Mouse (Mus musculus): ENCODE measurements around the gene Ski.

Gene Ski

GRCm38 (mm10) chr4:155143411-155143810 is 79.0 kb downstream of the Ski start:
- ChIA-PET CTCF (interaction anchor here in 2 of 4 experiments (0.6 to 1.3 kb wide), 2 partner anchors 125 to 266 kb away, joined by 3 to 10 read pairs; no protein-coding TSS in a partner anchor), POLR2A (interaction anchor here in 3 of 4 experiments (0.9 to 2.8 kb wide), 14 partner anchors 8 to 57 kb away, joined by 3 to 12 read pairs (median 4); partner anchors contain the start of genes Morn1 (in 1 of the 3) and Rer1 (in 1 of the 3))

GRCm38 (mm10) chr4:155142836-155143235 is 79.6 kb downstream of the Ski start:
- ChIA-PET POLR2A (interaction anchor here in 1 of 4 experiments (1.2 to 2.0 kb wide), 3 partner anchors 9 to 16 kb away, joined by 4 to 7 read pairs (median 4); no protein-coding TSS in a partner anchor), CTCF (interaction anchor here in 1 of 4 experiments (1.0 kb wide), 1 partner anchor 106 kb away, joined by 3 read pairs; the partner anchor contains the start of gene Faap20)

GRCm38 (mm10) chr4:155140795-155141265 is 81.6 kb downstream of the Ski start:
- POLR2A ChIA-PET: interaction anchor here in 2 of 4 experiments (1.0 to 1.4 kb wide), 3 partner anchors 17 to 78 kb away, joined by 3 to 4 read pairs (median 3); no protein-coding TSS in a partner anchor
- CTCF ChIA-PET: interaction anchor here in 1 of 4 experiments (1.2 kb wide), 1 partner anchor 16 kb away, joined by 3 read pairs; no protein-coding TSS in a partner anchor

DNA sequence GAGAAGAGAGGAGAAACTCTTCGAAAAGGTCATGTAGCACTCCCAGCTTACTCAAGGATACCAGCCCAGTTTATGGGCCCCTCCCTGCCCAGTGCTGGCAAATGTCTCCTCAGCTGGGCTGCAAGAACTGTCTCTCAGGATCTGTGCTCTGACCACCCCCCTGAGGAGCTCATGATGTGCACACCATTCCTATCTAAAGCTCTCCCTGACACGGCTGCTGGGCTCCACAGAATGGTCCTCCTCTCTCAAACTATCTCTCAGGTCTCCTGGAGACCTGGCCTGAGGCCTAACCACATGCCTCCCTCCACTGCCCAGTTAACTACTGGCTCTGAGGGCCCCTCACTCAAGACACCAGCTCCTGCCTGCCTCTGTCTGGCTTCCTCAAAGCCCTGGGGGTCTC is 82.2 kb downstream of the Ski start:
- POLR2A ChIA-PET: interaction anchor here in 2 of 4 experiments (0.6 to 1.4 kb wide), 5 partner anchors 17 to 78 kb away, joined by 3 to 4 read pairs (median 3); no protein-coding TSS in a partner anchor
- CTCF ChIA-PET: interaction anchor here in 1 of 4 experiments (1.2 kb wide), 1 partner anchor 15 kb away, joined by 3 read pairs; no protein-coding TSS in a partner anchor

DNA sequence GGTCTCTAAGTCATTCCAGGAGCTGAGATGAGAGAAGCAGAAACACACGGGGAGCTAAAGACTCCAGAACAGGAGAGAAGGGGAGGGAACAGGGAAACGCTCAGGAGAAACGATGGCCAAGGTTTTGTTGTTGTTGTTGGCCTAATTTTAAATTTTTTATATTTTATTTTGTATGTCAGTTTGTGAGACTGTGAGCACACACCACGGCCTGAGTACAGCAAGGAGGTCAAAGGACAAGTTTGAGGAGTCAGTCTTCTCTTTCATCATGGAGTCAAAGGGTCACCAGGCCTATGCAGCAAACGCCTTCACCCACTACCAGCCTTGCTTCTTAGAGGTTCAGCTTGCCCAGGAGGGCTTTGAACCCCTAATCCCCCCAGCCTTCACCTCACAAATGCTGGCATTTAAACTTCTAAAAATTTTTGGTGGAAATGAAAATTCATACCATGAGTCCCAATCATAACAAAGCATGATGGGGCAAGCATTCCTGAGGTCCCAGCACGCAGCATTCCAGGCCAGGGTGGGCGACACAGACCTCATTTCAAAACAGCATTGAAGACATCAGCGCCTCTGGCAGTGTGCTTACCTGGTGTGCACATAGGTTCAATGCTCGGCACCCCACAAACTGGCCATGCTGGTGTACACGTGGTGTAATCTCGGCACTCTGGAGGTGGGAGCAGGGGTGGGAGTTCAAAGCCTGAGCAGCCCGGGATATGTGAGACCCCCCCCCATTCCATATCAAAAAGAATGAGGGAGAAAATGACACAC is 82.9 kb downstream of the Ski start:
- ChIA-PET CTCF (interaction anchor here in 1 of 4 experiments (1.2 kb wide), 1 partner anchor 15 kb away, joined by 3 read pairs; no protein-coding TSS in a partner anchor), POLR2A (interaction anchor here in 2 of 4 experiments (0.6 to 2.6 kb wide), 6 partner anchors 11 to 79 kb away, joined by 3 to 7 read pairs (median 3); no protein-coding TSS in a partner anchor)

GRCm38 (mm10) chr4:155138451-155138850 is 83.9 kb downstream of the Ski start:
- POLR2A ChIA-PET: interaction anchor here in 3 of 4 experiments (0.6 to 3.1 kb wide), 8 partner anchors 12 to 97 kb away, joined by 3 to 13 read pairs (median 3); no protein-coding TSS in a partner anchor
- CTCF ChIA-PET: no interaction called here

DNA sequence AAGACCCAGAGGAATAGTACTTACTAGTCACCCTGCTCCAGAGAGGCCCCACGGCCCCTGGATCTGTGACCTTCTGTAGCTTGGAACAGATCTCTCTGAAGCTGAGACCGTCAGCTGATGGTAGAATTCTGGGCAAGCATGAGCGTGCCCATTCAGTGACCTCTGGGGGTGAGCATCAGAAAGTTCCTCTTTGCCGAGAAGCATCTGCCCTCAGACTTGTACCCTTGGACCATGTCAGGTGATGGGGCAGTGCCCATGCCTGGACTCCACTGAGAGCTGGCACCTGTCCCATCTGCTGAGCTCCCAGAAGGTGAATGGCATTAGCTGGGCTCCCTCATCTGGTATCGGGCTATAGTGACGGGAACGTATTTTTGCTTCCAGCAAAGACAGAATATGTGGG is 84.5 kb downstream of the Ski start:
- ChIA-PET POLR2A (interaction anchor here (0.5 to 3.1 kb wide), 12 partner anchors 10 to 464 kb away, joined by 3 to 13 read pairs (median 3); no protein-coding TSS in a partner anchor), CTCF (interaction anchor here in 2 of 4 experiments (1.2 to 1.3 kb wide), 2 partner anchors 43 to 112 kb away, joined by 4 to 5 read pairs; partner anchors contain the start of gene Faap20 (in 1 of the 2))

DNA sequence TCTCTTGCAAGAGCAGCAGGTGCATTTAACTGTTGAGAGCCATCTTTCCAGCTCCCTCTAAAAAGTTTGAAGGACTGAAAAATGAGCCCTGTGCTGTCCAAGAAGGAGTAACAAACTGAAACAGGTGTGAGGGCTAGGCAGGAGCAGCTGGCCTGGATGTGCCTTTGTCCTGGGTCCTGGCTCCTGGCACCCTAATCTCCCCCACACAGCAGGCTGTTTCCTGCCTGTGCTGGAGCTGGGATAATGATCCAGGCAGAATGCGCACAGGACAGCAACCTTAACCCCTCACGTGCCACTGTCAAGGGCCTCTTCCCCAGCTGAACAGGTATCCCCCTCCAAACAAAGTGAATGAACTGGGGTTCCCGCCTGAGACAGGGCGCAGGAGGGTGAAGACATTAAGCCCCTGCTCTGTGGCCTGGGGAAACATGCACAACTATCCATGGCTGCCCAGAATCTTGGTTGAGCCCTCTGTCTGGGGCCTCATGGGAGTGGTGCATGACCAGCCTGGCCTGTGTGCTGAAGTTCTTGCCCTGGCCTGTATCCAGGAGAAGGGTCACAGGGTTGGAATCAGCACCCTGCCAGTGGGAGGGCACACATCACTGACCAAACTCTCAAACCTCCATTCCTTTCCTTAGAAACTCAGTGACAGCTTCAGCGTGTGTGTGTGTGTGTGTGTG is 86.3 kb downstream of the Ski start:
- CTCF ChIA-PET: no interaction called here
- POLR2A ChIA-PET: interaction anchor here in 3 of 4 experiments (0.8 to 3.1 kb wide), 12 partner anchors 8 to 87 kb away, joined by 3 to 13 read pairs (median 4); no protein-coding TSS in a partner anchor

DNA sequence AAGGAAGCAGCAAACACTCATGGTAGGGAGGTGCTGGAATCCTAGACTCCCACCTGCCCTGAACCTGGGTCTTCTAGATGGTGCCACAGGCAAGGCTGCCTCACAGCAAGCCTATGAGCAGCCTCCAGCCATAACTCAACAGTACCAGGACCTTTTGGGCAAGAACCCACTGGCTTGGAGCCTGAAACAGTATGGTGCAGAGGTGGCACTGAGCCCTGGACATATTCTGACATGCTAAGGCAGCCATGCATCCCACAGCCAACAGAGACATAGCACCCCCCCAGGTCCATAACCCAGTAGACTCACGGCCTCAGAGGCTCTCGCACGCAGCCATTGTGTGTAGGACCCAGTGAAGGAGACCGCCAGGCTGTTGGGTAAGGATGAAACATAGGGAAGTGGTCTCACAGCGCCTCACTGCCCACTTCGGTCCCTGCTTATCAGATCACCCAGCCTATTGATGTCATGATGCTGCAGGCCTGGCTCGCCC is 87.7 kb downstream of the Ski start:
- CTCF ChIA-PET: interaction anchor here in 1 of 4 experiments (0.6 kb wide), 1 partner anchor 115 kb away, joined by 3 read pairs; no protein-coding TSS in a partner anchor
- POLR2A ChIA-PET: interaction anchor here in 2 of 4 experiments (0.9 to 2.5 kb wide), 4 partner anchors 20 to 115 kb away, joined by 3 to 7 read pairs (median 4); partner anchors contain the start of gene Faap20 (in 1 of the 2)

DNA sequence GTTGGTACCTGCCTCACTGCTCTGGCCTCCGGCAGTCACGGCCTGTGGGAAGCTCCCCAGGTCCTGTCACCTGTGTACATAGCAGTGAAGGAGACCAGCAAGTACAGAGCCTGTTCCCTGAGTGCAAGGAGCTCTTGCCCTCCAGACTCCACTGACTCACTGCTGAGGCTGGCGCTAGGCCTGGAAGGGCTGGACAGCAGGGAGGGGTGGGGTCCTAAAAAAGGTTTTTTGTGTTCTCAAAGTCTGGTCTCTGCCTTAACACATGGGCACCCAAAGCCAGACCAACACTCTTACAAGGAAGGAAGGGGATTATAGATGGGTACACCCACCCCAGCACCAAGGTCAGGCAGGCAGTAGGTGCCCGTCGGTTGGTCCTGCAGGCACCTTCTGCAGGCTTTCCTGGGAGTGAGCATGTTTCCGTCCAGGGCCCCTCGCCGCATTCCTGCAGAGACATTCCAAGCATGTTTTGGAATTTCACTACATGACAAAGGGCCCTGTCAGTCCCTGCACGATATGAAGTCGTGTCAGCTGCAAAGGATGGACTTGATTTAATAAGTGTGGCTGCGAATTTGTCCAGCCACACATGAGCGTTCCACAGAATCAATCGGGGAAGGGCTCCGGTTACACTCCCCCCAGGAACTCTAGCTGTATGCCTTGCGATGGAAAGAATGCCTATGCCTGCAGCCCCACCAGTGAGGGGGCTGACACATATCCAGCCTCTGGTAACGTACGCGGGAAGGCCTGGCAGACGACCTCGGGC is 88.6 kb downstream of the Ski start:
- CTCF ChIA-PET: interaction anchor here in 2 of 4 experiments (0.9 to 1.3 kb wide), 2 partner anchors 41 to 115 kb away, joined by 3 read pairs; no protein-coding TSS in a partner anchor

DNA sequence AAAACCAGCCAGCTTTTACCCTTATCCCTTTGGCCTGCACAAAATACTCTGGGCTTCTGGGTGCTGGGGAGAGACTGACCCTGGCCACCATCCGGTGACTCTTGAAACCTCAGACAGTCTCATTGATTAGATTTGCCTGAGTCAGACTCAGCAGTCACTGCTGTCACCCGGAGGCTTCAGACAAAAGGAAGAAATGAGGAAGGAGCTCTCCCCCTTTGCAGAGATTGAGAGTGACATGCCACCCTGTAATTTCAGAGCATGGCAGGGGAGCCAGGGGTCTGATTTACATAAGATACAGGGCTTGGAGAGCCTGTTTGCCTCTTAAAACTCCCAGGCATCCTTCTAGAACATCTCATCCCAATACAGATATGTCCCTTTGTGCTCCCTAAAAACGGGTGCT is 89.2 kb downstream of the Ski start:
- CTCF ChIA-PET: interaction anchor here in 2 of 4 experiments (0.9 to 1.3 kb wide), 2 partner anchors 41 to 116 kb away, joined by 3 read pairs; no protein-coding TSS in a partner anchor
- POLR2A ChIA-PET: interaction anchor here in 2 of 4 experiments (1.0 to 2.5 kb wide), 6 partner anchors 10 to 116 kb away, joined by 3 to 7 read pairs (median 3); partner anchors contain the start of gene Faap20 (in 1 of the 2)

More for the DNA sequence above, 88.6 kb downstream of the Ski start:
- POLR2A ChIA-PET: interaction anchor here in 3 of 4 experiments (0.9 to 2.5 kb wide), 8 partner anchors 9 to 115 kb away, joined by 3 to 7 read pairs (median 3); partner anchors contain the start of gene Faap20 (in 1 of the 3)

DNA sequence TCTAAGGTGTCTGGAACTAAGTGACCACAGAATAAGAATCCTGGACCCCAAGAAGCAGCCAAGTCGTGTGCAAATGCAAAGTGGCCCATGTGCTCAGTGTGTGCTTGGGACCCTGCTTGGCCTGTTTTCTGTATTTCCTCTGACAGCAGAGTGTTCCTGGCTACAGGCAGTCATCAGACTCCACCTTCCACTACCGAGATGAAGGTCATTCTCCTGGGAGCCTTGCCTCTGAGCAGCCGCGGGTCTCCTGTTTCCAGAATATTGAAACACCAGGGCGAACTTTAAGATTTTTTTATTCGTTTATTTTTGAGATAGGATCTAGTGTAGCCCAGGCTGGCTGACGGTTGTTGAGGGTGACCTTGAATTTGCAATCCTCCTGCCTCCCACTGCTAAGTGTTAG is 91.8 kb downstream of the Ski start:
- POLR2A ChIA-PET: interaction anchor here in 2 of 4 experiments (0.7 to 1.4 kb wide), 6 partner anchors 12 to 105 kb away, joined by 3 to 4 read pairs (median 3); no protein-coding TSS in a partner anchor
- CTCF ChIA-PET: interaction anchor here in 3 of 4 experiments (0.6 to 1.5 kb wide), 5 partner anchors 10 to 1392 kb away, joined by 3 to 8 read pairs (median 3); partner anchors contain the start of genes Faap20 (in 1 of the 3) and Ski (in 1 of the 3)

- ChIA-PET POLR2A (interaction anchor here in 2 of 4 experiments (0.7 to 1.9 kb wide), 7 partner anchors 13 to 106 kb away, joined by 3 to 8 read pairs (median 3); no protein-coding TSS in a partner anchor), CTCF (interaction anchor here in 3 of 4 experiments (0.6 to 1.9 kb wide), 7 partner anchors 10 to 1392 kb away, joined by 3 to 8 read pairs (median 6); partner anchors contain the start of genes Faap20 (in 2 of the 3) and Ski (in 1 of the 3))
Observed at GRCm38 (mm10) chr4:155129996-155130395, 92.4 kb downstream of the Ski start.

DNA sequence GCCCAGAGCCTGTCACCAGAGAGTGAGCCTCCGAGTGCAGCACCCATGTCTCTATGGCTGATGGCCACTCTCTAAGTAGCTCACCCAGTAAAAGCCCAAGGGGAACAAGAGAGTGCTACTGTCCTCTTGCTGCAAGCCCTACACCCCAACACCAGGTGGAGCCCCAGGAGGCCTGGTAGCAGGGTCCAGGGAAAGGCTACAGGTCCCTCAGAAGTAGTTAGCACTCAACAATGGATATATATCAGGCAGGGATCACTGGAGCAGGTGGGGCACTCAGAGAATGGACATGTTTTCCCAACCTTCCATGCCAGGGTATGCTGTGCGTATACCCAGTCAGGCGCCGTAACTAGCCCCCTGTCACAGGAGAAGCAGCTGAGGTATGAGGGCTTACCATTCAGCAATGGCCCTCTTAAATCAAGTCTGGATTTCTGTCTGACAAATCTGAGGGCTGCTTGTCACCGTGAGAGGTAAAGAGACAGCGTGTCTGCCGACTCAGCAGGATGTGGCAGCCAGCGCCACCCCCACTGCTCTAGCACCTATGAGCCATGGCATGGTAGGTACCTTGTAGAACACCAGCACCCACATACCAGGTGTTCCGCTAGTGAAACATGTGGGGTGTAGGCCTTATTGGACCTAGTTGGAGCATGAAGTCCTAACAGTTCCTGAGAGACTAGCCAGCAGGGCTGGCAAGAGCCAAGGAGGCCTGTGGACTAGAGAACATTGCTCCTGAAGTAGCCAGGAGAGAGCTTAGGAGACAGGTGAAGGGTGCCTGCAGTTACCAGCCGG is 93.1 kb downstream of the Ski start:
- POLR2A ChIA-PET: interaction anchor here in 2 of 4 experiments (0.8 to 1.9 kb wide), 6 partner anchors 14 to 106 kb away, joined by 3 to 8 read pairs (median 4); no protein-coding TSS in a partner anchor
- CTCF ChIA-PET: interaction anchor here in 3 of 4 experiments (0.6 to 1.9 kb wide), 6 partner anchors 21 to 120 kb away, joined by 3 to 8 read pairs (median 4); partner anchors contain the start of genes Faap20 (in 1 of the 3) and Ski (in 1 of the 3)

DNA sequence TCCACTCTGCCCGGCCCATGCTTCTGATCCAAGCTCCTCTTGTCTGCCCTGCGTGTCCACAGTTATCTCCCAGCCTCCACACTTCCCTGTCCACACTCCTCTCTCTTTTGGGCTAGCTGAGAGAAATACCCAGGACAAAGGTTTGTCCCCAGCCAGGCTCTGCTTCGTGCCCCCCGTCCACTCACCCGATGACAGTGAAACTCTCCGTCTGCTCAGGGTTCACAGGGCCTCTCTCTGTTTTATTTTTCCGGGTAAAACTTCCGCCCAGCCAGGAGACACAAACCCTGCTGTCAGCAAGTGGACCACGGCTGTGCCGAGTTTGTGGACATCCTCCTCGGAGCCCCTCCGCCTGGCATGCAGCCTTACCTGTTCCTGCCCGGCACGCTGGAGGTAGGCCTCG is 94.0 kb downstream of the Ski start:
- POLR2A ChIA-PET: interaction anchor here in 2 of 4 experiments (1.3 to 1.9 kb wide), 2 partner anchors 9 to 35 kb away, joined by 5 to 8 read pairs; no protein-coding TSS in a partner anchor
- CTCF ChIA-PET: interaction anchor here in 3 of 4 experiments (0.6 to 1.9 kb wide), 4 partner anchors 70 to 121 kb away, joined by 3 to 8 read pairs (median 4); partner anchors contain the start of gene Faap20 (in 1 of the 3)

Measured in embryonic stem cell, embryonic (primary cell).